Mouse (Mus musculus): ENCODE results near the gene Gm6356.
"Not testable (repeated sequence)": the region's sequence is repeated elsewhere in the genome, so short reads cannot be mapped to it uniquely, and the experiment has no call there.

Gene Gm6356

DNA sequence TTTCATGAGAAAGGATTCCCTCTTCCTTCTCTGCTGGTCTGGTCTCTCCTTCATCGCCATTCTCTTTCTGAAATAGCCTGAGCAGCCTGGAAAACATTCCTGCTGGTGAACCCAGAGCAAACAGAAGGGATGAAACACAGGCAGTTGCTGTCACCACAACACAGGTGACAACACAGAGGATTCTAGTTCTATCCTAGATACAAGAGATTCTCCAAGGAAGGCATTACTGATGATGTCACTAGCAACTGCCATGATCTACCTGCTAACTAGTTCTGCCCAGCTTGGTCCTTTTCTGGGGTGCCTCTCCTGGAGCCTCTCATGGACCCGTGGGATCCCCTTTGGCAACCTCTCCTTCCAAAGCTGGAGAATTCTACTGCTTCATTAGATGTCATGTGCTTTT, at the start of gene Gm6356:
Gm6356 (minus strand) TSS at position 101 of the 400 bp plus-strand sequence.
- DNase-seq (ENCODE audit: low spot score): not testable (repeated sequence)
